In genomic region chr7:24365258-24366014, GRCm38 (mm10) we compare ENCODE assay signal across 10 mouse cellular contexts. TPM values are rescaled to one million over a fixed set of nuclear protein-coding genes. Genes with fewer than 3 reads are reported as not detected.
DNase-seq lines count a peak whose midpoint lies in the region; ATAC-seq and TF ChIP-seq lines count a peak whose summit lies in the region.
"Had no signal": no experiment of that assay in that cellular context is flagged by ENCODE, and none has a peak within 500 bp of the region (broad histone marks: within the 10 kb centered on the region; RNA-seq: fewer than 3 reads in every experiment).

No protein-coding gene starts in this region.

- H3K4me2 ChIP-seq in kidney, postnatal 0 days (ENCODE audit: low read length), result no peak overlapping the region
- no peak overlapping the region for H3K4me2 ChIP-seq in embryonic facial prominence, embryonic 14.5 days (ENCODE audit: low read depth, low read length)
- H3K4me2 ChIP-seq in midbrain, postnatal 0 days (ENCODE audit: low read depth, low read length, poor library complexity, severe bottlenecking), result no peak overlapping the region

- H3K9me3 ChIP-seq in kidney, postnatal 0 days (replicated peaks; ENCODE audit: low read length), result no peaks in the 10 kb centered on the region
- no peaks in the 10 kb centered on the region for H3K9me3 ChIP-seq in embryonic facial prominence, embryonic 14.5 days (ENCODE audit: control insufficient read depth, low read length)
- no peaks in the 10 kb centered on the region; the same call in 1 of the 2 replicates for H3K9me3 ChIP-seq in limb, embryonic 10.5 days (replicated peaks)
- no peaks in the 10 kb centered on the region for H3K9me3 ChIP-seq in midbrain, postnatal 0 days (ENCODE audit: low read length)

- ATAC-seq in kidney, postnatal 0 days (replicated peaks; ENCODE audit: low FRiP score, low read depth), result 0 out of 2 replicates have a peak, but pooled peaks have one; percentile 8
- 0 out of 2 replicates have a peak, but pooled peaks have one; percentile 5 for ATAC-seq in embryonic facial prominence, embryonic 14.5 days (ENCODE audit: low read depth)
- ATAC-seq in midbrain, postnatal 0 days (ENCODE audit: low FRiP score), result peak; percentile 51; the same call in 1 of the 2 replicates

- 72% methylated on average over 5 of the region's 5 CpGs for WGBS in kidney, postnatal 0 days
- 62% methylated on average over 5 of the region's 5 CpGs for WGBS in embryonic facial prominence, embryonic 14.5 days
- WGBS in limb, embryonic 10.5 days, result 80% methylated on average over 5 of the region's 5 CpGs
- WGBS in midbrain, postnatal 0 days, result 78% methylated on average over 5 of the region's 5 CpGs

- H3K27ac ChIP-seq in kidney, postnatal 0 days, result no peak overlapping the region
- no peak overlapping the region for H3K27ac ChIP-seq in embryonic facial prominence, embryonic 14.5 days (replicated peaks; ENCODE audit: low read depth, low read length)
- H3K27ac ChIP-seq in limb, embryonic 10.5 days, result 0 out of 2 replicates have a peak overlapping the region, but pooled peaks have one; percentile 44
- H3K27ac ChIP-seq in midbrain, postnatal 0 days (ENCODE audit: low read depth, low read length), result no peak overlapping the region

- H3K4me3 ChIP-seq in kidney, postnatal 0 days (replicated peaks; ENCODE audit: low read depth, low read length), result no peak overlapping the region
- H3K4me3 ChIP-seq in embryonic facial prominence, embryonic 14.5 days (ENCODE audit: low read depth, low read length), result no peak overlapping the region
- H3K4me3 ChIP-seq in limb, embryonic 10.5 days, result no peak overlapping the region
- H3K4me3 ChIP-seq in midbrain, postnatal 0 days (ENCODE audit: low read depth, low read length), result no peak overlapping the region

- no peak for TF ChIP-seq CTCF in kidney, postnatal 0 days (IDR thresholded peaks at IDR 0.05; ENCODE audit: low read depth)
- TF ChIP-seq CTCF in midbrain, postnatal 0 days (IDR thresholded peaks at IDR 0.05), result no peak

- no peaks in the 10 kb centered on the region for H3K36me3 ChIP-seq in kidney, postnatal 0 days (ENCODE audit: insufficient read depth, low read length)
- no peaks in the 10 kb centered on the region for H3K36me3 ChIP-seq in embryonic facial prominence, embryonic 14.5 days (ENCODE audit: control insufficient read depth, insufficient read depth, low read length)
- 0 out of 2 replicates have a peak, but pooled peaks cover 2% of the 10 kb centered on the region for H3K36me3 ChIP-seq in limb, embryonic 10.5 days
- H3K36me3 ChIP-seq in midbrain, postnatal 0 days (ENCODE audit: insufficient read depth, low read length), result no peaks in the 10 kb centered on the region

- H3K9ac ChIP-seq in kidney, postnatal 0 days (ENCODE audit: low read depth, low read length), result no peak overlapping the region
- no peak overlapping the region for H3K9ac ChIP-seq in embryonic facial prominence, embryonic 14.5 days (ENCODE audit: low read depth, low read length)
- H3K9ac ChIP-seq in midbrain, postnatal 0 days (replicated peaks; ENCODE audit: low read length, poor library complexity, severe bottlenecking), result no peak overlapping the region

- no peaks in the 10 kb centered on the region for H3K4me1 ChIP-seq in kidney, postnatal 0 days (replicated peaks; ENCODE audit: insufficient read depth, low read length)
- no peaks in the 10 kb centered on the region; the same call in 1 of the 2 replicates for H3K4me1 ChIP-seq in embryonic facial prominence, embryonic 14.5 days (ENCODE audit: control insufficient read depth, insufficient read depth, low read length)
- peaks cover 10% of the 10 kb centered on the region for H3K4me1 ChIP-seq in limb, embryonic 10.5 days
- H3K4me1 ChIP-seq in midbrain, postnatal 0 days (ENCODE audit: insufficient read depth, low read length), result no peaks in the 10 kb centered on the region

- H3K27me3 ChIP-seq in kidney, postnatal 0 days (ENCODE audit: insufficient read depth, low read length), result no peaks in the 10 kb centered on the region
- H3K27me3 ChIP-seq in embryonic facial prominence, embryonic 14.5 days (replicated peaks; ENCODE audit: control insufficient read depth, insufficient read depth, low read length), result no peaks in the 10 kb centered on the region
- peaks cover 10% of the 10 kb centered on the region for H3K27me3 ChIP-seq in limb, embryonic 10.5 days (ENCODE audit: low read depth, poor library complexity, severe bottlenecking)
- no peaks in the 10 kb centered on the region for H3K27me3 ChIP-seq in midbrain, postnatal 0 days (ENCODE audit: insufficient read depth, low read length)

- no peak for DNase-seq in kidney, postnatal 0 days (ENCODE audit: low spot score)
- no peak for DNase-seq in kidney, postnatal 4 days
- DNase-seq in embryonic facial prominence, embryonic 14.5 days (ENCODE audit: low spot score), result no peak
- no peak for DNase-seq in limb, embryonic 10.5 days (ENCODE audit: low spot score)
- no peak for DNase-seq in midbrain, postnatal 0 days (ENCODE audit: low spot score)
- no peak for DNase-seq in cerebellum, postnatal 25 days
- DNase-seq in spleen, postnatal 10 days (ENCODE audit: low spot score in 2 of 2), result no peak
- DNase-seq in lung, postnatal 4 days, result no peak

RNA-seq across cellular contexts. Expression of gene Kcnn4, which starts 4.6 kb away (rescaled TPM):
- polyA plus RNA-seq in kidney, postnatal 0 days (2015; fragmentation: Nextera tagmentation; extraction: Ambion mirVana), result 8.0 and 9.6 TPM in 2 replicates
- polyA plus RNA-seq in embryonic facial prominence, embryonic 14.5 days (2014; fragmentation: Nextera tagmentation; extraction: Ambion mirVana), result 4.1 and 5.8 TPM in 2 replicates
- 3.6 and 4.0 TPM in 2 replicates for polyA plus RNA-seq in limb, embryonic 10.5 days (2016; fragmentation: Nextera tagmentation; extraction: Ambion mirVana)
- total RNA-seq in midbrain, postnatal 0 days (2014; rRNA removed), result 0.27 and 2.5 TPM in 2 replicates
- 0.81 and 1.1 TPM in 2 replicates for polyA plus RNA-seq in midbrain, postnatal 0 days (2015; fragmentation: Nextera tagmentation; extraction: Ambion mirVana)

RNA-seq across cellular contexts. Expression of gene Lypd5, which starts 16.4 kb away (rescaled TPM):
- not detected in 2 replicates for polyA plus RNA-seq in kidney, postnatal 0 days (2015; fragmentation: Nextera tagmentation; extraction: Ambion mirVana)
- polyA plus RNA-seq in embryonic facial prominence, embryonic 14.5 days (2014; fragmentation: Nextera tagmentation; extraction: Ambion mirVana), result 2.4 and 4.9 TPM in 2 replicates
- polyA plus RNA-seq in limb, embryonic 10.5 days (2016; fragmentation: Nextera tagmentation; extraction: Ambion mirVana), result not detected in 2 replicates
- total RNA-seq in midbrain, postnatal 0 days (2014; rRNA removed), result 0.44 TPM in 1 of 2 replicates, not detected in the other
- polyA plus RNA-seq in midbrain, postnatal 0 days (2015; fragmentation: Nextera tagmentation; extraction: Ambion mirVana), result not detected in 2 replicates
- polyA plus RNA-seq: intestine, embryonic 14.5 days had no signal

RNA-seq across cellular contexts. Expression of gene Tescl, which starts 31.7 kb away (rescaled TPM):
- 0.27 and 0.45 TPM in 2 replicates for polyA plus RNA-seq in kidney, postnatal 0 days (2015; fragmentation: Nextera tagmentation; extraction: Ambion mirVana)
- not detected in 2 replicates for polyA plus RNA-seq in embryonic facial prominence, embryonic 14.5 days (2014; fragmentation: Nextera tagmentation; extraction: Ambion mirVana)
- not detected in 2 replicates for polyA plus RNA-seq in limb, embryonic 10.5 days (2016; fragmentation: Nextera tagmentation; extraction: Ambion mirVana)
- not detected in 2 replicates for total RNA-seq in midbrain, postnatal 0 days (2014; rRNA removed)
- 0.19 TPM in 1 of 2 replicates, not detected in the other for polyA plus RNA-seq in midbrain, postnatal 0 days (2015; fragmentation: Nextera tagmentation; extraction: Ambion mirVana)
- total RNA-seq: left cerebral cortex, postnatal 10 days had no signal
- polyA plus RNA-seq: intestine, embryonic 14.5 days had no signal

RNA-seq across cellular contexts. Expression of gene Smg9, which starts 34.0 kb away (rescaled TPM):
- polyA plus RNA-seq in kidney, postnatal 0 days (2015; fragmentation: Nextera tagmentation; extraction: Ambion mirVana), result 20.6 and 20.8 TPM in 2 replicates
- 17.6 and 19.9 TPM in 2 replicates for polyA plus RNA-seq in embryonic facial prominence, embryonic 14.5 days (2014; fragmentation: Nextera tagmentation; extraction: Ambion mirVana)
- polyA plus RNA-seq in limb, embryonic 10.5 days (2016; fragmentation: Nextera tagmentation; extraction: Ambion mirVana), result 28.3 and 29.0 TPM in 2 replicates
- total RNA-seq in midbrain, postnatal 0 days (2014; rRNA removed), result 34.2 and 50.0 TPM in 2 replicates
- polyA plus RNA-seq in midbrain, postnatal 0 days (2015; fragmentation: Nextera tagmentation; extraction: Ambion mirVana), result 28.7 and 30.1 TPM in 2 replicates

RNA-seq across cellular contexts. Expression of gene Zfp94, which starts 49.0 kb away (rescaled TPM):
- polyA plus RNA-seq in kidney, postnatal 0 days (2015; fragmentation: Nextera tagmentation; extraction: Ambion mirVana), result 9.8 and 10.0 TPM in 2 replicates
- 8.5 and 12.1 TPM in 2 replicates for polyA plus RNA-seq in embryonic facial prominence, embryonic 14.5 days (2014; fragmentation: Nextera tagmentation; extraction: Ambion mirVana)
- polyA plus RNA-seq in limb, embryonic 10.5 days (2016; fragmentation: Nextera tagmentation; extraction: Ambion mirVana), result 12.1 and 15.9 TPM in 2 replicates
- total RNA-seq in midbrain, postnatal 0 days (2014; rRNA removed), result 13.3 and 25.0 TPM in 2 replicates
- polyA plus RNA-seq in midbrain, postnatal 0 days (2015; fragmentation: Nextera tagmentation; extraction: Ambion mirVana), result 17.4 and 22.9 TPM in 2 replicates
